Mouse (Mus musculus) myocyte (in vitro differentiated cells): ENCODE results near the gene Prkg1.

Source experiments
- CEBPB ChIP-seq: IDR thresholded peaks from 2 replicates; pipeline ENCODE4 v1.6.1; 2011; ENCODE audit warnings: mild to moderate bottlenecking, moderate library complexity; ENCODE audit not compliant: poor library complexity, insufficient read depth, severe bottlenecking
- E2F4 ChIP-seq: IDR thresholded peaks from one replicate; pipeline ENCODE4 v1.6.1; 2011; ENCODE audit warnings: mild to moderate bottlenecking, control low read depth, moderate library complexity; ENCODE audit not compliant: insufficient read depth
- POLR2A ChIP-seq: IDR thresholded peaks from one replicate; pipeline ENCODE4 v1.6.1; 2011; ENCODE audit warnings: low read depth, mild to moderate bottlenecking, control low read depth, moderate library complexity; ENCODE audit not compliant: insufficient read length
- POLR2AphosphoS2 ChIP-seq: IDR thresholded peaks from one replicate; pipeline ENCODE4 v1.6.1; 2011; ENCODE audit warnings: low read depth, control low read depth; ENCODE audit not compliant: insufficient read length
- SRF ChIP-seq: IDR thresholded peaks from one replicate; pipeline ENCODE4 v1.6.1; 2011; ENCODE audit warnings: low read depth; ENCODE audit not compliant: control insufficient read depth, insufficient read length
- TCF3 ChIP-seq: IDR thresholded peaks from one replicate; pipeline ENCODE4 v1.6.1; 2011; ENCODE audit warnings: low read depth, control low read depth; ENCODE audit not compliant: insufficient read length
- USF1 ChIP-seq: IDR thresholded peaks from one replicate; pipeline ENCODE4 v1.6.1; 2011; ENCODE audit warnings: low read depth, mild to moderate bottlenecking, control low read depth, moderate library complexity

DNA sequence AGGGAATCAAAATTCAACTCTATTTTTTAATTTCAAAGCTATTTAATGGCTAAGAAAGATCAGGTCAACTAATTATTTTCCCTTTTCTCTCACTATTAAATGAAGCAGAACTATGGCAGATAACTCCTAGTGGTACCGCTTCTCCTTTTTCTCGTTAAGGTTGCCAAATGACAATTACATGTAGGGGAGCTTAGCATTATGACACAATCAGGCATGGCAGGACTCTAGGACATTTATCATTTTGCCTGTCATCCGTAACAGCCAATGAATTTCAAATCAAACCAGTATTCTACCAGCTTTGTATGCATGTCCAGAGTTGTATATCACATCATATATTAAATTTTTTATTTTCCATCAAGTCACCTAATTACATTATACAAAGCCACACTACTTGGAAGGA lies 536.4 kb downstream of the Prkg1 start:
- TF ChIP-seq SRF (no peak), E2F4 (no peak), POLR2AphosphoS2 (no peak), USF1 (no peak), POLR2A (no peak), CEBPB (no peak), TCF3 (no peak)
